Mouse (Mus musculus): ENCODE results near the gene Asb18. TPM values are rescaled to one million over a fixed set of nuclear protein-coding genes. Genes with fewer than 3 reads are reported as not detected.

Gene Asb18
- polyA plus RNA-seq, 1 experiment from 2014 or later, result 0.39 TPM

DNA sequence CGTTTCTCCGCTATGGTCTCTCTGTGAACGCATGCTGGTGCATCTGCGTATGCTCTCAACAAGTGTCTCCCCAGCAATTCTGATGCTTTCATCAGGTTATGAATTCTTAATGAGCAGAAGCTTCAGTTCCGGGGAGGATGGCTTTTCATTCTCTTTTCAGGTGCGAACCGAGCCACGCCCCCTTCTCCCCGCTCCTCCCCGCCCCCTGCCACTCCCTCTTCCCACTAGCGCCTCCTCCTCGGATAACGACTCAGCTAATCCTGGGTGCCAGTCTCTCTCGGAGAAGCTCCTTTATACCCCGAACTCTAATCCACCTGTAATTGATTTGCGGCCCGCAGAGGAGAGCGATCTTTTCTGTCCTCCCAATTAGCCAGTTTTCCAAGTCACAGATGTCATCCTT, 96.4 kb downstream of the Asb18 start:
- H3K36me3 ChIP-seq (ENCODE audit: control insufficient read depth, insufficient read depth, low read length), result no peaks in the 10 kb centered on the region
- H3K27ac ChIP-seq (ENCODE audit: low read length), result no peak overlapping the region
- H3K9ac ChIP-seq (ENCODE audit: low read depth, low read length), result no peak overlapping the region
- WGBS, result 20% methylated on average over 18 of the region's 18 CpGs
- no peaks in the 10 kb centered on the region for H3K9me3 ChIP-seq (replicated peaks; ENCODE audit: control insufficient read depth, low read length, poor library complexity, severe bottlenecking)
- H3K4me3 ChIP-seq (ENCODE audit: low read depth, low read length), result no peak overlapping the region
- ATAC-seq, result no peak
- no peak overlapping the region for H3K4me2 ChIP-seq (ENCODE audit: low read length)
- peaks cover 12% of the 10 kb centered on the region for H3K4me1 ChIP-seq (ENCODE audit: control insufficient read depth, insufficient read depth, low read length)
- peaks cover 64% of the 10 kb centered on the region for H3K27me3 ChIP-seq (ENCODE audit: control insufficient read depth, insufficient read depth, low read depth, low read length)

DNA sequence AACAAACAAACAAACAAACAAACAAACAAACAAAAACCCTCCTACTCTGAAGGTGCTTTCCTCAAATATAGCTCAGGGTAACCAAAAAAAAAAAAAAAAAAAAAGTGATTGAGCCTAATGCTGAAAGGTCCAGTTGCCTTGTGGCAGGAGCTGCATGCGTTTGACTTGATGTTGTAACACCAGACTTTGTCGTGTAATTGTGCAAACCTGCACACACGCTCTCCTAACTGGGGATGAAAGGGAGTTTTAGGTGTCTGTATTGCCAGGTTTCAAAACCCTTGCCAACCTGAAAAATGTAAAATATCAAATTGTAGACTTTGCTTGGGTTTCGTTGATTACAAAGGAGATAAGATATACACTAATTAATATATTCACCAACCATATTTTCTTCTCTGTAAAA, 100.9 kb downstream of the Asb18 start:
- no peak overlapping the region for H3K27ac ChIP-seq (ENCODE audit: low read length)
- no peaks in the 10 kb centered on the region for H3K9me3 ChIP-seq (replicated peaks; ENCODE audit: control insufficient read depth, low read length, poor library complexity, severe bottlenecking)
- H3K4me2 ChIP-seq (ENCODE audit: low read length), result no peak overlapping the region
- H3K36me3 ChIP-seq (ENCODE audit: control insufficient read depth, insufficient read depth, low read length), result no peaks in the 10 kb centered on the region
- 78% methylated on average over 4 of the region's 4 CpGs for WGBS
- no peak overlapping the region for H3K4me3 ChIP-seq (ENCODE audit: low read depth, low read length)
- H3K4me1 ChIP-seq (ENCODE audit: control insufficient read depth, insufficient read depth, low read length), result no peaks in the 10 kb centered on the region
- no peak for ATAC-seq
- no peak overlapping the region for H3K9ac ChIP-seq (ENCODE audit: low read depth, low read length)
- H3K27me3 ChIP-seq (ENCODE audit: control insufficient read depth, insufficient read depth, low read depth, low read length), result peaks cover 33% of the 10 kb centered on the region

DNA sequence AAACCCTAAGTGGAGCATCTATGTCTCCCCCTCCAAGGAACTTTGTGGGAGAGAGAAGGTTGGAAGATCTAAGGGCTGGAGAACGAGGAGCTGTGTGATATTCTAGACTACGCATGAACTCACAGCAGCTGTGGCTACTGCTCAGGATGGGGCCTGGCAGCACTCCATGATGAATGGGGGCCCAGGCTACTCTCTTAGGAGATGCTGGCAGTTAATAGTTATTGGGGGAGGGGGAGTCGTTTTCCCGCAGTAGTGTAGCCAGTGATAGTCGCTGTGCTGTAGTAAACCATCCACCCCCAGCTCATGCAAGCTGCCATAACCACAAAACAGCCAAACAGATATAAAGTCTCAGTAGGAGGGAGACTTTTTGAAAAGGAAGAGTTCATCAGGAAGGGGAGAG, 102.1 kb downstream of the Asb18 start:
- H3K36me3 ChIP-seq (ENCODE audit: control insufficient read depth, insufficient read depth, low read length), result no peaks in the 10 kb centered on the region
- no peak overlapping the region for H3K27ac ChIP-seq (ENCODE audit: low read length)
- H3K4me2 ChIP-seq (ENCODE audit: low read length), result no peak overlapping the region
- peaks cover 22% of the 10 kb centered on the region for H3K27me3 ChIP-seq (ENCODE audit: control insufficient read depth, insufficient read depth, low read depth, low read length)
- no peak overlapping the region for H3K4me3 ChIP-seq (ENCODE audit: low read depth, low read length)
- no peak for ATAC-seq
- H3K4me1 ChIP-seq (ENCODE audit: control insufficient read depth, insufficient read depth, low read length), result no peaks in the 10 kb centered on the region
- H3K9ac ChIP-seq (ENCODE audit: low read depth, low read length), result no peak overlapping the region
- H3K9me3 ChIP-seq (replicated peaks; ENCODE audit: control insufficient read depth, low read length, poor library complexity, severe bottlenecking), result no peaks in the 10 kb centered on the region
- 43% methylated on average over 5 of the region's 5 CpGs for WGBS

DNA sequence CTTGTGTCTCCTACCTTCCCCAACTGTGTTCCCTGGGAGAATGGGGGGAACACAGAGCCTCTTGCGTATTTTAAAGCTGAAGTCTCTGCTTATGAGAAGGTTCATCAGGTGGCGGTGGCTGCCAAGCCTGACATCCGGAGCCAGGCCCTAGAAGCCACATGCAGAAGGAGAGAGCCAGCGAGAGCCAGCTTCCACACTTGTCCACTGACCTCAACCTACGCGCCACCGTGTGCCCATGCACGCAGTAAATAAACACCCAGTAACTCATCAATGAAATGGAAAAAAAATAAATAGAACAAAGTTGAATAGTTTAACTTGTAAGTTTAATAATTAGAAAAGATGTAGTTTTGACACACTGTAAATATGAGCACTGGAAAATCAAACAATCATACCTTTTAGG, 104.7 kb downstream of the Asb18 start:
- no peaks in the 10 kb centered on the region for H3K4me1 ChIP-seq (ENCODE audit: control insufficient read depth, insufficient read depth, low read length)
- H3K36me3 ChIP-seq (ENCODE audit: control insufficient read depth, insufficient read depth, low read length), result no peaks in the 10 kb centered on the region

DNA sequence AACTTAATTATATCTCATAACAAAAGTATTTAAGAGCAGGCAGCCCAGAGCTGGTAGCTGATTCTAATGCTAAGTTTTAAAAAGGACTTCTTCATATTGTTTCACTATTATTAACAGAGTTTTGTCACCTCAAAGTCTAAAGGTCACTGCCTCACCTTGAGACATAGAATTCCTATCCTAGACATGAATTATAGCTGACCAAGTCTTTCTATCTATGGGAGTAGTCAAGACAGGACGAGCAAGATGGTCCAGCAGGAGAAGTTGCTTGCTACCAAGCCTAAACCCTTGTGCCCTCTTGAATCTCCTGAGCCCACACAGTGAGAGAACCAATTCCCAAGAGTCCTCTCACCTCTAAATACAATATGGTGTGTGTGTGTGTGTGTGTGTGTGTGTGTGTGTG, 111.8 kb downstream of the Asb18 start:
- Histone ChIP-seq H3K4me2 (ENCODE audit: low read length) (no peak overlapping the region), H3K36me3 (ENCODE audit: control insufficient read depth, insufficient read depth, low read length) (no peaks in the 10 kb centered on the region), H3K9me3 (replicated peaks; ENCODE audit: control insufficient read depth, low read length, poor library complexity, severe bottlenecking) (peaks cover 11% of the 10 kb centered on the region; the same call in 1 of the 2 replicates), H3K27ac (ENCODE audit: low read length) (no peak overlapping the region), H3K4me3 (ENCODE audit: low read depth, low read length) (no peak overlapping the region), H3K9ac (ENCODE audit: low read depth, low read length) (no peak overlapping the region), H3K4me1 (ENCODE audit: control insufficient read depth, insufficient read depth, low read length) (no peaks in the 10 kb centered on the region), H3K27me3 (ENCODE audit: control insufficient read depth, insufficient read depth, low read depth, low read length) (no peaks in the 10 kb centered on the region)
- WGBS, result 92% methylated on average over 1 of the region's 1 CpGs
- ATAC-seq, result no peak

More for the DNA sequence above, 104.7 kb downstream of the Asb18 start:
- no peak for ATAC-seq
- Histone ChIP-seq H3K9ac (ENCODE audit: low read depth, low read length) (no peak overlapping the region), H3K4me3 (ENCODE audit: low read depth, low read length) (no peak overlapping the region), H3K27ac (ENCODE audit: low read length) (no peak overlapping the region), H3K9me3 (replicated peaks; ENCODE audit: control insufficient read depth, low read length, poor library complexity, severe bottlenecking) (peaks cover 11% of the 10 kb centered on the region; the same call in 1 of the 2 replicates), H3K27me3 (ENCODE audit: control insufficient read depth, insufficient read depth, low read depth, low read length) (peaks cover 13% of the 10 kb centered on the region), H3K4me2 (ENCODE audit: low read length) (no peak overlapping the region)
- WGBS, result 94% methylated on average over 8 of the region's 8 CpGs

DNA sequence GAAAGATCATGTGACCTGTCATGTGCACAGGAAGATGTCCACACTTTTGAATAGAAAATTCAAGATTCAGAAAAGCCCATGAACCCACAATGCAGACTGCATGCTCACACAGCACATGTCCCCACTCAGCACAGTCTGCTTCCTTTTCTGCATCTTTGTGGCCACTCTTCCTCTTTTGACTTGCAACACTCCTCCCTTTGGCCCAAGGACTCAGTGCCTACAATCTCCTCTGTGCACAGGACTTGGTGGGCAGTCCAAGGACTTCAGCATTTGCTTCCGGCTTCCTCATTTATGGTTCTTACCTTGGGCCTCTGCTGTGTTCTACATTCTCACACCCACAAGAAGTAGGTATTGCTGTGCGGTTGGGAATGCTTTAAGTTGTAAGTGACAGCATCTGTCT, 112.2 kb downstream of the Asb18 start:
- Histone ChIP-seq H3K9ac (ENCODE audit: low read depth, low read length) (no peak overlapping the region), H3K4me3 (ENCODE audit: low read depth, low read length) (no peak overlapping the region), H3K9me3 (replicated peaks; ENCODE audit: control insufficient read depth, low read length, poor library complexity, severe bottlenecking) (peaks cover 11% of the 10 kb centered on the region; the same call in 1 of the 2 replicates), H3K27me3 (ENCODE audit: control insufficient read depth, insufficient read depth, low read depth, low read length) (no peaks in the 10 kb centered on the region), H3K27ac (ENCODE audit: low read length) (no peak overlapping the region), H3K4me1 (ENCODE audit: control insufficient read depth, insufficient read depth, low read length) (no peaks in the 10 kb centered on the region), H3K36me3 (ENCODE audit: control insufficient read depth, insufficient read depth, low read length) (0 out of 2 replicates have a peak, but pooled peaks cover under 1% of the 10 kb centered on the region), H3K4me2 (ENCODE audit: low read length) (no peak overlapping the region)
- WGBS, result 94% methylated on average over 2 of the region's 2 CpGs
- no peak for ATAC-seq

DNA sequence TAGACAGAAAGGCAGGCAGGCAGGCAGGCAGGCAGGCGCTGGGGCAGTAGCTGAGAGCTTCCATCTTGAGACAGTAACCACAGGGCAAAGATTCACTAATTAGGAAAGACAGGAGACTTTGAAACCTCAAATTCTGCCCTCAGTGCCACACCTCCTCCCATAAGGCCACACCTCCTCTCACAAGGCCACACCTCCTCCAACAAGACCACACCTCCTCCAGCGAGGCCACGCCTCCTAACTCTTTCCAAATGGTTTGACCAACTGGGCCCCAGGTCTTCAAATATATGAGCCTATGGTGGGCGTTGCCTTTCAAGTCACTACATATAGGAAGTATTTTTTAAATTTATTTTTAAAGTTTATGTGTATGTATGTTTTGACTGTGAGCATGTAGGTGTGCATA, 113.1 kb downstream of the Asb18 start:
- H3K4me3 ChIP-seq (ENCODE audit: low read depth, low read length), result no peak overlapping the region
- H3K9me3 ChIP-seq (replicated peaks; ENCODE audit: control insufficient read depth, low read length, poor library complexity, severe bottlenecking), result peaks cover 5% of the 10 kb centered on the region; the same call in 1 of the 2 replicates
- H3K27me3 ChIP-seq (ENCODE audit: control insufficient read depth, insufficient read depth, low read depth, low read length), result no peaks in the 10 kb centered on the region
- no peak overlapping the region for H3K9ac ChIP-seq (ENCODE audit: low read depth, low read length)
- H3K36me3 ChIP-seq (ENCODE audit: control insufficient read depth, insufficient read depth, low read length), result 0 out of 2 replicates have a peak, but pooled peaks cover 2% of the 10 kb centered on the region
- ATAC-seq, result no peak
- no peak overlapping the region for H3K4me2 ChIP-seq (ENCODE audit: low read length)
- H3K4me1 ChIP-seq (ENCODE audit: control insufficient read depth, insufficient read depth, low read length), result no peaks in the 10 kb centered on the region
- WGBS, result 82% methylated on average over 4 of the region's 4 CpGs
- no peak overlapping the region for H3K27ac ChIP-seq (ENCODE audit: low read length)

Other genes starting within 250 kb of the Asb18 start
- gene Gbx2, start 83.5 kb downstream of the Asb18 start, polyA plus RNA-seq (2015; fragmentation: Nextera tagmentation; extraction: Ambion mirVana), result 29.7 and 62.2 TPM in 2 replicates
- gene Iqca, start 138.7 kb upstream of the Asb18 start, polyA plus RNA-seq (2015; fragmentation: Nextera tagmentation; extraction: Ambion mirVana), result 0.62 and 0.85 TPM in 2 replicates
- gene Ackr3, start 189.3 kb upstream of the Asb18 start, polyA plus RNA-seq (2015; fragmentation: Nextera tagmentation; extraction: Ambion mirVana), result 10.4 and 10.9 TPM in 2 replicates